Mouse (Mus musculus) limb, embryonic 11.5 days (tissue): ENCODE measurements around the gene Defb42. TPM values are rescaled to one million over a fixed set of nuclear protein-coding genes. Genes with fewer than 3 reads are reported as not detected.

Experiments used
- polyA plus RNA-seq: library from polyadenylated mRNA; unstranded; fragments of >200 nt; fragmentation: Nextera tagmentation; extraction: Ambion mirVana; gene quantifications from 2 replicates; pipeline ENCODE4 v1.2.1, GENCODE M21; 2014

Gene Defb42
- polyA plus RNA-seq, 1 experiment from 2014 or later = not detected

Other genes with a start within 250 kb of the Defb42 start
- 12.0 and 13.7 TPM in 2 replicates for gene Wdfy2, start 209.3 kb upstream of the Defb42 start, polyA plus RNA-seq
- not detected in 2 replicates for gene Defb48, start 62.5 kb upstream of the Defb42 start, polyA plus RNA-seq
- not detected in 2 replicates for gene Defb47, start 48.9 kb upstream of the Defb42 start, polyA plus RNA-seq
- not detected in 2 replicates for gene Defb43, start 35.2 kb upstream of the Defb42 start, polyA plus RNA-seq
- gene Defb30, start 3.0 kb downstream of the Defb42 start, polyA plus RNA-seq = not detected in 2 replicates